Comparison of ENCODE assay signal across 8 mouse cellular contexts in the genomic region with DNA sequence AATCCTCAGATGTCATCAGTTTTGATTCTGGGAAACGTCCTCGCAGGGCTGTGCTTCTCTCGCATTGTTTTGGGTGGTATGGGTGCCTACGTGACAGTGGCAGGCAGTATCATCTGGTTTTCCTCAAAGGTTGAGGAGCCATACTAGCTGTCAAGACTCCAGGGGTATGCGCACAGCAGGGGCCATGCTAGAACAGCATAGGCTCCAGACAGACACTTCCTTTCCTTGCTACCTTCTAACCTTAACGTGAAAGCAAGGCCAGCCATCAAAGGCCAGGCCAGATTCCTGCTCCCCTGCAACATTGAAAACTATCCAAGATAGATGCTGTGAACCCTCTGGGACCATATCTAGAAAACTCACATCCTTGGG. TPM values are rescaled to one million over a fixed set of nuclear protein-coding genes. Genes with fewer than 3 reads are reported as not detected.
A peak's percentile ranks its signal among the peaks of the same experiment; 100 is the strongest.
DNase-seq lines count a peak whose midpoint lies in the region; ATAC-seq and TF ChIP-seq lines count a peak whose summit lies in the region.

No protein-coding gene starts in this region.

- H3K4me2 ChIP-seq in limb, embryonic 14.5 days (replicated peaks; ENCODE audit: low read depth, low read length, severe bottlenecking), result peak overlapping the region; percentile 96
- H3K4me2 ChIP-seq in stomach, postnatal 0 days (replicated peaks; ENCODE audit: low read depth), result peak overlapping the region; percentile 92

- 4% methylated on average over 6 of the region's 6 CpGs for WGBS in limb, embryonic 14.5 days
- 4% methylated on average over 6 of the region's 6 CpGs for WGBS in stomach, postnatal 0 days

- intact Hi-C loops in gastrocnemius, adult 2 months (cut with DNase I), result no loop called here
- intact Hi-C loops in gastrocnemius, postnatal 14 days (cut with DNase I; ENCODE audit: low total_unique reads), result no loop called here

- no peak for TF ChIP-seq CTCF in gastrocnemius, adult 2 months (IDR thresholded peaks at IDR 0.05)
- no peak for TF ChIP-seq CTCF in testis, adult 2 months (IDR thresholded peaks at IDR 0.05; ENCODE audit: control insufficient read depth, insufficient read depth, insufficient replicate concordance, low read depth, low read length)
- no peak for TF ChIP-seq CTCF in stomach, postnatal 0 days (IDR thresholded peaks at IDR 0.05; ENCODE audit: low read depth)

- no peak for TF ChIP-seq POLR2A in testis, adult 2 months (IDR thresholded peaks at IDR 0.05; ENCODE audit: control insufficient read depth, low read depth, low read length)
- TF ChIP-seq POLR2A in limb, embryonic 14.5 days (IDR thresholded peaks at IDR 0.05; ENCODE audit: borderline replicate concordance, extremely low read depth, insufficient read depth, insufficient read length), result no peak

- peak overlapping the region; percentile 76 for H3K27ac ChIP-seq in gastrocnemius, adult 2 months
- no peak overlapping the region for H3K27ac ChIP-seq in testis, adult 2 months (ENCODE audit: control insufficient read depth, insufficient read depth, low read depth, low read length)
- H3K27ac ChIP-seq in limb, embryonic 14.5 days (replicated peaks; ENCODE audit: low read depth, low read length), result no peak overlapping the region
- H3K27ac ChIP-seq in stomach, postnatal 0 days (replicated peaks), result no peak overlapping the region

- H3K36me3 ChIP-seq in testis, adult 2 months (ENCODE audit: control insufficient read depth, insufficient read depth, low read length), result no peaks in the 10 kb centered on the region
- no peaks in the 10 kb centered on the region for H3K36me3 ChIP-seq in limb, embryonic 14.5 days (ENCODE audit: control insufficient read depth, insufficient read depth, low read length)
- H3K36me3 ChIP-seq in stomach, postnatal 0 days (ENCODE audit: control insufficient read depth, insufficient read depth, low read length), result no peaks in the 10 kb centered on the region

- H3K9me3 ChIP-seq in limb, embryonic 14.5 days (ENCODE audit: control insufficient read depth, low read length), result no peaks in the 10 kb centered on the region
- no peaks in the 10 kb centered on the region for H3K9me3 ChIP-seq in stomach, postnatal 0 days (ENCODE audit: control insufficient read depth, low read length)

- peaks cover 23% of the 10 kb centered on the region for H3K4me1 ChIP-seq in testis, adult 2 months (ENCODE audit: control insufficient read depth, insufficient read depth, low read length)
- peaks cover 10% of the 10 kb centered on the region; the same call in 1 of the 2 replicates for H3K4me1 ChIP-seq in limb, embryonic 14.5 days (ENCODE audit: control insufficient read depth, insufficient read depth, low read length)
- H3K4me1 ChIP-seq in stomach, postnatal 0 days (replicated peaks; ENCODE audit: control insufficient read depth, insufficient read depth), result 0 out of 2 replicates have a peak, but pooled peaks cover 6% of the 10 kb centered on the region

- peak; percentile 10 for ATAC-seq in limb, embryonic 14.5 days (ENCODE audit: low FRiP score, low read depth)
- ATAC-seq in stomach, postnatal 0 days (ENCODE audit: low FRiP score, low TSS enrichment), result no peak

- H3K4me3 ChIP-seq in gastrocnemius, adult 2 months, result peak overlapping the region; percentile 81
- H3K4me3 ChIP-seq in testis, adult 2 months (ENCODE audit: control insufficient read depth, low read depth, low read length), result peak overlapping the region; percentile 54
- peak overlapping the region; percentile 62 for H3K4me3 ChIP-seq in limb, embryonic 14.5 days (replicated peaks; ENCODE audit: low read length)
- H3K4me3 ChIP-seq in stomach, postnatal 0 days (ENCODE audit: low read depth, low read length), result peak overlapping the region; percentile 48

- DNase-seq in gastrocnemius, adult 2 months, result no peak
- DNase-seq in gastrocnemius, postnatal 14 days, result no peak
- no peak for DNase-seq in testis, postnatal 10 days (ENCODE audit: low spot score)
- no peak for DNase-seq in limb, embryonic 14.5 days (ENCODE audit: low spot score)
- no peak for DNase-seq in stomach, postnatal 0 days (ENCODE audit: low spot score)
- no peak for DNase-seq in right cerebral cortex, adult 2 months (ENCODE audit: low spot score in 2 of 2)
- DNase-seq in thymus, postnatal 4 days, result no peak

- no peaks in the 10 kb centered on the region for H3K27me3 ChIP-seq in testis, adult 2 months (ENCODE audit: control insufficient read depth, insufficient read depth, low read length)
- no peaks in the 10 kb centered on the region for H3K27me3 ChIP-seq in limb, embryonic 14.5 days (ENCODE audit: control insufficient read depth, insufficient read depth, low read length)
- no peaks in the 10 kb centered on the region for H3K27me3 ChIP-seq in stomach, postnatal 0 days (ENCODE audit: control insufficient read depth, insufficient read depth, low read length)

- peak overlapping the region; percentile 74; the same call in 1 of the 2 replicates for H3K9ac ChIP-seq in limb, embryonic 14.5 days (ENCODE audit: low read depth, low read length, severe bottlenecking)
- H3K9ac ChIP-seq in stomach, postnatal 0 days (ENCODE audit: low read length), result no peak overlapping the region; the same call in 1 of the 2 replicates

- TF ChIP-seq EP300 in stomach, postnatal 0 days (optimal IDR thresholded peaks at IDR 0.05), result no peak

RNA-seq across cellular contexts. Expression of gene Nudt14, which starts 8.8 kb away (rescaled TPM):
- 1 to 10 TPM; 5.4 to 7.9 TPM for total RNA-seq in gastrocnemius, adult 2 months (2021)
- 10 to 100 TPM; 14.8 to 17.5 TPM for total RNA-seq in gastrocnemius, postnatal 14 days (2021)
- polyA plus RNA-seq in testis, adult 2 months (2012; rRNA removed), result 14.8 and 15.6 TPM in 2 replicates
- 50.4 and 54.4 TPM in 2 replicates for polyA plus RNA-seq in limb, embryonic 14.5 days (2012; rRNA removed)
- polyA plus RNA-seq in limb, embryonic 14.5 days (2014; fragmentation: Nextera tagmentation; extraction: Ambion mirVana), result 78.4 and 96.0 TPM in 2 replicates
- 78.6 and 82.7 TPM in 2 replicates for polyA plus RNA-seq in stomach, postnatal 0 days (2015; fragmentation: Nextera tagmentation; extraction: Ambion mirVana)

RNA-seq across cellular contexts. Expression of gene Jag2, which starts 21.2 kb away (rescaled TPM):
- total RNA-seq in gastrocnemius, adult 2 months (2021), result 10 to 100 TPM; 20.3 to 30.2 TPM
- total RNA-seq in gastrocnemius, postnatal 14 days (2021), result 10 to 100 TPM; 24.2 to 25.5 TPM
- 9.4 and 10.9 TPM in 2 replicates for polyA plus RNA-seq in testis, adult 2 months (2012; rRNA removed)
- polyA plus RNA-seq in limb, embryonic 14.5 days (2012; rRNA removed), result 45.8 and 48.4 TPM in 2 replicates
- polyA plus RNA-seq in limb, embryonic 14.5 days (2014; fragmentation: Nextera tagmentation; extraction: Ambion mirVana), result 12.5 and 14.3 TPM in 2 replicates
- polyA plus RNA-seq in stomach, postnatal 0 days (2015; fragmentation: Nextera tagmentation; extraction: Ambion mirVana), result 3.2 and 4.5 TPM in 2 replicates

RNA-seq across cellular contexts. Expression of gene Btbd6, which starts 25.5 kb away (rescaled TPM):
- 10 to 100 TPM; 13.3 to 20.6 TPM for total RNA-seq in gastrocnemius, adult 2 months (2021)
- total RNA-seq in gastrocnemius, postnatal 14 days (2021), result 10 to 100 TPM in 1 of 2 experiments, 1 to 10 TPM in 1; 7.3 to 10.2 TPM
- 5.5 and 7.5 TPM in 2 replicates for polyA plus RNA-seq in testis, adult 2 months (2012; rRNA removed)
- 31.0 and 52.7 TPM in 2 replicates for polyA plus RNA-seq in limb, embryonic 14.5 days (2012; rRNA removed)
- 27.3 and 27.4 TPM in 2 replicates for polyA plus RNA-seq in limb, embryonic 14.5 days (2014; fragmentation: Nextera tagmentation; extraction: Ambion mirVana)
- 17.1 and 19.7 TPM in 2 replicates for polyA plus RNA-seq in stomach, postnatal 0 days (2015; fragmentation: Nextera tagmentation; extraction: Ambion mirVana)

RNA-seq across cellular contexts. Expression of gene Brf1, which starts 49.8 kb away (rescaled TPM):
- 10 to 100 TPM; 20.8 to 21.5 TPM for total RNA-seq in gastrocnemius, adult 2 months (2021)
- 10 to 100 TPM; 21.4 to 22.7 TPM for total RNA-seq in gastrocnemius, postnatal 14 days (2021)
- polyA plus RNA-seq in testis, adult 2 months (2012; rRNA removed), result 67.1 and 67.8 TPM in 2 replicates
- polyA plus RNA-seq in limb, embryonic 14.5 days (2012; rRNA removed), result 82.5 and 97.4 TPM in 2 replicates
- 60.9 and 66.2 TPM in 2 replicates for polyA plus RNA-seq in limb, embryonic 14.5 days (2014; fragmentation: Nextera tagmentation; extraction: Ambion mirVana)
- polyA plus RNA-seq in stomach, postnatal 0 days (2015; fragmentation: Nextera tagmentation; extraction: Ambion mirVana), result 22.3 and 27.6 TPM in 2 replicates
